Mouse (Mus musculus) heart, adult 2 months (tissue): ENCODE results near the gene Actn2.

Experiments used
- CTCF ChIP-seq: fragments of 200-600 bp; IDR thresholded peaks from 2 replicates; pipeline ENCODE4 v1.8.1; 2022; ENCODE audit warnings: antibody characterized with exemption, mild to moderate bottlenecking, moderate library complexity
- POLR2A ChIP-seq: fragments of 200-500 bp; IDR thresholded peaks from 2 replicates; pipeline ENCODE4 v1.6.1; 2011; ENCODE audit warnings: mild to moderate bottlenecking, low read depth, low read length, control low read depth; ENCODE audit not compliant: insufficient read depth

DNA sequence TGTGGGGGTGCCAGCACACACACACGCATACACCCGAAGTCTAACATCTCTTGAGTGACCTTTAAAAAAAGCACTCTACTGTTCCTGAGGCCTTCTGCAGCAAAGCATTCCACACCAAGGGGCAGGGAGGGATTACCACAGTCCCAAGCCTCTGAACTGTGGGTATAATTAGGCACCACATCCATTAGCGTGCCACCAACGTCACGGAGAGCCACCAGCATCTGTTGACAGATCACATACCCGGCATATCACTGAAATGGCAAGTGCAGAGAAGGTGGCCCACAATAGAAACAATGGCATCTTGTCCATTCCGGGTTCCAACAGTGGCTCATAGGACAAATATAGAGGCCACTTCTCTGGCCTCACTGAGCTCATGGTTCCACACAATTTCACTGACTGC lies 2.8 kb downstream of the Actn2 start:
- peak; percentile 83 for TF ChIP-seq POLR2A
- TF ChIP-seq CTCF, result no peak
